Comparison of ENCODE assay signal across 8 mouse cellular contexts in the genomic region with DNA sequence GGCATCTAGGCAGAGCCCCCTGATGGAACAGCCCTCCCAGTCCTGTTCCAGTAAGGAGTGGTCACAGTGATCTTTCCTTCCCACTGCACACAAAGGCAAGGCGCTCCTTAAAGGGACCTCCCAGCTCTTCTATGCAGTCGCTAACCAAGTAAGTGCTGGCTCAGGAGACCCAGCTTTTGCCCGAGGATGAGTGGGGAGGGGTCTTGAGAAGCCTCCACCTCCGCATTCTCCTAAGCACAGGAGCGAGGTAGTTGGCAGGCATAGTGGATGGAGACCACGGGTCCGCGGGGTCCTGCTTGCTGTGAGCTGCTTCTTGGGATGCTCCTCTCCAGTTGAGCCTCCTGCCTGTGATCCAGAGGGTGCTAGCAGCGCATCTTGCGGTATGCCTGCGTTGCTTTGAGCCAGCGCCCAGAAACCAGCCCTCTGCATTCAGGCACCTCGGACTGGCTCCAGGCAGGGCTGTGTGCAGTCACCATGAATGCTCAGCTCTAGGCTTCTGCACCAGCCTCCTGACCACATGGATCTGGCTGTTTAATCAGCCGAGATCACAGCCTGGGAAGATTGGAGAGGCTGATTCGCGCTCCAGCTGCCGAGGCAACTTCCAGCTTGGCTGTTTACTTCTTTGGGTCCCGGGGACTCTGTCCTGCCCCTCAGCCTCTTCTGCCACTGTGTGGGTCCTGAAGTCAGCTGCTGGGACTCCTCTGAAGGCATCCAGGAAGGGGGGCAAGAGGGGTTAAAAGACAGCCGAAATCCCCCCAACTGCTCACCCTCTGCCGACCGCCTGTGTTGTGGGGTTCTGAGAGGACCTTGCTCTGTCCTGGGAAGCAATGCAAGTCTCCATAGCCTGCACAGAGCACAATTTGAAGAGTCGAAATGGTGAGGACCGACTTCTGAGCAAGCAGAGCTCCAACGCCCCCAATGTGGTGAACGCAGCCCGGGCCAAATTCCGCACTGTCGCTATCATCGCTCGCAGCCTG. TPM values are rescaled to one million over a fixed set of nuclear protein-coding genes. Genes with fewer than 3 reads are reported as not detected.
A peak's percentile ranks its signal among the peaks of the same experiment; 100 is the strongest.
DNase-seq lines count a peak whose midpoint lies in the region; ATAC-seq lines count a peak whose summit lies in the region.

A gene (plus strand): TSS at position 440 of the 977 bp plus-strand sequence.

- intact Hi-C loops in gastrocnemius, postnatal 14 days (cut with DNase I; ENCODE audit: low total_unique reads), result no loop called here

- no peak for DNase-seq in kidney, adult 9 months
- DNase-seq in embryo, embryonic 11.5 days (ENCODE audit: low read depth, low spot score), result peak; percentile 24
- peak; percentile 12 for DNase-seq in gastrocnemius, postnatal 14 days
- peak; percentile 12 for DNase-seq in kidney, postnatal 14 days
- no peak for DNase-seq in liver, embryonic 13.5 days
- DNase-seq in right cerebral cortex, adult 2 months (ENCODE audit: low spot score in 2 of 2), result peak; percentile 57 to 68

- peak; percentile 89 for ATAC-seq in kidney, embryonic 14.5 days (ENCODE audit: low FRiP score, low TSS enrichment)
- ATAC-seq in liver, embryonic 13.5 days (ENCODE audit: low read depth), result no peak
- no peak for ATAC-seq in activated CD4-positive, CD25-positive, alpha-beta regulatory T cell, adult 4 months

- H3K9me3 ChIP-seq in kidney, embryonic 14.5 days (ENCODE audit: control insufficient read depth, low read length), result no peaks in the 10 kb centered on the region
- H3K9me3 ChIP-seq in liver, embryonic 13.5 days (replicated peaks), result no peaks in the 10 kb centered on the region

- H3K27me3 ChIP-seq in kidney, embryonic 14.5 days (ENCODE audit: control insufficient read depth, insufficient read depth, low read length), result no peaks in the 10 kb centered on the region
- peaks cover 18% of the 10 kb centered on the region; the same call in 1 of the 2 replicates for H3K27me3 ChIP-seq in liver, embryonic 13.5 days

- H3K9ac ChIP-seq in kidney, embryonic 14.5 days (ENCODE audit: low read depth, low read length), result peak within 1 kb of the TSS; percentile 28; the same call in 1 of the 2 replicates
- no peak within 1 kb of the TSS for H3K9ac ChIP-seq in liver, embryonic 13.5 days

- H3K4me3 ChIP-seq in kidney, embryonic 14.5 days (ENCODE audit: low read length), result peak within 1 kb of the TSS; percentile 34
- H3K4me3 ChIP-seq in liver, embryonic 13.5 days (replicated peaks), result peak within 1 kb of the TSS; percentile 22

- H3K4me1 ChIP-seq in kidney, embryonic 14.5 days (ENCODE audit: control insufficient read depth, insufficient read depth, low read length), result no peaks in the 10 kb centered on the region
- H3K4me1 ChIP-seq in liver, embryonic 13.5 days (replicated peaks), result no peaks in the 10 kb centered on the region

- WGBS in kidney, embryonic 14.5 days, result under 1% methylated on average over 30 of the region's 30 CpGs
- WGBS in liver, embryonic 13.5 days (ENCODE audit: insufficient replicate concordance), result 4% methylated on average over 30 of the region's 30 CpGs

- H3K36me3 ChIP-seq in kidney, embryonic 14.5 days (ENCODE audit: control insufficient read depth, insufficient read depth, low read length), result no peaks in the 10 kb centered on the region
- no peaks in the 10 kb centered on the region for H3K36me3 ChIP-seq in liver, embryonic 13.5 days

- H3K4me2 ChIP-seq in kidney, embryonic 14.5 days (replicated peaks; ENCODE audit: low read depth, low read length), result peak within 1 kb of the TSS; percentile 67
- H3K4me2 ChIP-seq in liver, embryonic 13.5 days, result peak within 1 kb of the TSS; percentile 42

- H3K27ac ChIP-seq in kidney, embryonic 14.5 days (ENCODE audit: low read depth, low read length), result no peak within 1 kb of the TSS
- no peak within 1 kb of the TSS for H3K27ac ChIP-seq in liver, embryonic 13.5 days

RNA-seq across cellular contexts. Expression of the gene that starts here (rescaled TPM):
- 2.4 and 3.5 TPM in 2 replicates for polyA plus RNA-seq in kidney, embryonic 14.5 days (2014; fragmentation: Nextera tagmentation; extraction: Ambion mirVana)
- total RNA-seq in gastrocnemius, postnatal 14 days (2021), result 1 to 10 TPM; 7.8 to 9.1 TPM
- 0.83 and 0.96 TPM in 2 replicates for polyA plus RNA-seq in liver, embryonic 13.5 days (2015; fragmentation: Nextera tagmentation; extraction: Ambion mirVana)
- polyA plus RNA-seq in activated CD4-positive, CD25-positive, alpha-beta regulatory T cell, adult 4 months (2017; shearing (Covaris generic)), result under 1 TPM; 0.70 to 0.95 TPM

Comparison
In these comparisons a context has a peak if more than half of its experiments do, and no peak if none do; other contexts are left out.
1. DNase-seq: peak in embryo, embryonic 11.5 days (single experiment), gastrocnemius, postnatal 14 days (single experiment), kidney, postnatal 14 days (single experiment) and right cerebral cortex, adult 2 months (2 of 2); none in kidney, adult 9 months (single experiment) and liver, embryonic 13.5 days (single experiment).